In the genomic region with DNA sequence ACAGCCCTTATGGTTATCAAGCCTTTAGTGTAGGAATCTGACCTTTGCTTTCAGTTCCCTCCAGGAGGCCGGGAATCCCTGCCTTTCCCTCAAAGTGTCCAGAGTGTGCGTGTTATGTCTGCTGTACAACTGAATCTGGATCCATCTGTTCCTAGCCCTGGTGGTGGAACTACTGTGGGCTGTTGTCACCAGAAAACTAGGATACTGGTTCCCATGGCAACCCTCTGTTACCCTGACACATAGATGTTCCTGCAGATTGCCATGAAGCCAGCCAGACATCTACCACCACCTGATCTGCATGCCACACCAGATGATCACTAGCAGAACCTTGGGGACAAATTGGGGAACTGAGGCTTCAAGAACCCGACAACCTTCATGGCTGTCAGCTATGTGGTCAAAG, we compare ENCODE assay signal across 26 mouse cellular contexts. TPM values are rescaled to one million over a fixed set of nuclear protein-coding genes. Genes with fewer than 3 reads are reported as not detected.
DNase-seq lines count a peak whose midpoint lies in the region; ATAC-seq and TF ChIP-seq lines count a peak whose summit lies in the region.
"Had no signal": no experiment of that assay in that cellular context is flagged by ENCODE, and none has a peak within 500 bp of the region (broad histone marks: within the 10 kb centered on the region; RNA-seq: fewer than 3 reads in every experiment).

No protein-coding gene starts in this region.

- H3K36me3 ChIP-seq in lung, postnatal 0 days (ENCODE audit: insufficient read depth, low read length), result no peaks in the 10 kb centered on the region
- no peaks in the 10 kb centered on the region for H3K36me3 ChIP-seq in heart, adult 2 months (ENCODE audit: control insufficient read depth, insufficient read depth, low read length)
- H3K36me3 ChIP-seq: hindbrain, embryonic 10.5 days; intestine, embryonic 15.5 days; limb, embryonic 13.5 days; liver, embryonic 12.5 days; midbrain, embryonic 10.5 days had no signal

- H3K4me2 ChIP-seq in lung, postnatal 0 days (replicated peaks; ENCODE audit: low read depth, low read length), result no peak overlapping the region
- H3K4me2 ChIP-seq: heart, embryonic 11.5 days; intestine, embryonic 15.5 days; limb, embryonic 13.5 days; liver, embryonic 12.5 days; neural tube, embryonic 15.5 days had no signal

- no peak for TF ChIP-seq POLR2A in heart, adult 2 months (IDR thresholded peaks at IDR 0.05; ENCODE audit: insufficient read depth, low read depth, low read length)

- H3K27ac ChIP-seq in lung, postnatal 0 days (ENCODE audit: low read length), result peak overlapping the region; percentile 40; the same call in 1 of the 2 replicates
- H3K27ac ChIP-seq in heart, adult 2 months, result no peak overlapping the region
- H3K27ac ChIP-seq: hindbrain, embryonic 10.5 days; intestine, embryonic 15.5 days; limb, embryonic 13.5 days; liver, embryonic 12.5 days; midbrain, embryonic 10.5 days; neural tube, embryonic 15.5 days had no signal

- peak; percentile 80 for DNase-seq in layer of hippocampus, adult 11-12 months (ENCODE audit: low spot score)
- DNase-seq in layer of hippocampus, postnatal 10 days (ENCODE audit: low spot score in 2 of 2), result no peak
- no peak for DNase-seq in lung, postnatal 0 days (ENCODE audit: low spot score)
- no peak for DNase-seq in lung, postnatal 25 days (ENCODE audit: low spot score)
- DNase-seq in frontal cortex, postnatal 36 days (ENCODE audit: low spot score in 2 of 2), result peak; percentile 54 to 74
- peak; percentile 92 for DNase-seq in layer of hippocampus, adult 9-11 months
- no peak for DNase-seq in kidney, postnatal 36 days
- no peak for DNase-seq in heart, adult 2 months
- DNase-seq: adrenal gland, postnatal 25 days; cerebellum, adult 9-10 months; gastrocnemius, postnatal 10 days; heart, postnatal 10 days; kidney, adult 9 months; kidney, postnatal 25 days; lung, adult 18-20 months; thymus, postnatal 25 days had no signal

- intact Hi-C loops in heart, adult 2 months (cut with DNase I), result no loop called here

- whole genome bisulfite sequencing in lung, postnatal 0 days, result 59% methylated on average over 3 of the region's 3 CpGs
- WGBS in heart, adult 2 months, result 71% methylated on average over 3 of the region's 3 CpGs

- no peak overlapping the region for H3K9ac ChIP-seq in lung, postnatal 0 days (replicated peaks; ENCODE audit: low read depth)
- H3K9ac ChIP-seq in heart, adult 2 months (ENCODE audit: low read depth, low read length), result no peak overlapping the region
- H3K9ac ChIP-seq: intestine, embryonic 15.5 days; limb, embryonic 13.5 days; liver, embryonic 12.5 days; neural tube, embryonic 15.5 days had no signal

- H3K4me1 ChIP-seq in lung, postnatal 0 days (ENCODE audit: insufficient read depth, low read depth, low read length), result no peaks in the 10 kb centered on the region
- no peaks in the 10 kb centered on the region for H3K4me1 ChIP-seq in heart, adult 2 months (ENCODE audit: control insufficient read depth, insufficient read depth, low read length)

- H3K9me3 ChIP-seq in lung, postnatal 0 days (ENCODE audit: low read length), result no peaks in the 10 kb centered on the region
- H3K9me3 ChIP-seq: hindbrain, embryonic 10.5 days; intestine, embryonic 15.5 days; limb, embryonic 13.5 days; liver, embryonic 12.5 days; midbrain, embryonic 10.5 days; neural tube, embryonic 15.5 days had no signal

- peaks cover 5% of the 10 kb centered on the region; the same call in 1 of the 2 replicates for H3K27me3 ChIP-seq in lung, postnatal 0 days (replicated peaks; ENCODE audit: insufficient read depth, low read length)
- H3K27me3 ChIP-seq in heart, adult 2 months (ENCODE audit: control insufficient read depth, insufficient read depth, low read length), result no peaks in the 10 kb centered on the region

- no peak for ATAC-seq in lung, postnatal 0 days
- ATAC-seq: forebrain, embryonic 14.5 days; hindbrain, embryonic 16.5 days; intestine, embryonic 15.5 days; liver, embryonic 12.5 days had no signal

- H3K79me2 ChIP-seq in heart, adult 2 months (replicated peaks; ENCODE audit: control insufficient read depth, insufficient read depth, low read length), result no peaks in the 10 kb centered on the region

- no peak for TF ChIP-seq EP300 in lung, postnatal 0 days (IDR thresholded peaks at IDR 0.05)
- no peak for TF ChIP-seq EP300 in heart, adult 2 months (IDR thresholded peaks at IDR 0.05; ENCODE audit: insufficient read depth, low read depth, low read length)

- H3K4me3 ChIP-seq in lung, postnatal 0 days (ENCODE audit: low read depth, low read length), result no peak overlapping the region
- no peak overlapping the region for H3K4me3 ChIP-seq in heart, adult 2 months
- H3K4me3 ChIP-seq: hindbrain, embryonic 10.5 days; intestine, embryonic 15.5 days; limb, embryonic 13.5 days; liver, embryonic 12.5 days; midbrain, embryonic 10.5 days; neural tube, embryonic 15.5 days had no signal

- TF ChIP-seq CTCF in lung, postnatal 0 days (IDR thresholded peaks at IDR 0.05), result no peak
- no peak for TF ChIP-seq CTCF in heart, adult 2 months (IDR thresholded peaks at IDR 0.05)

RNA-seq across cellular contexts. Expression of a gene that starts 5.1 kb away (rescaled TPM):
- 10 to 100 TPM; 35.6 to 38.4 TPM for total RNA-seq in layer of hippocampus, postnatal 10 days (2021)
- 19.0 and 21.6 TPM in 2 replicates for polyA plus RNA-seq in lung, postnatal 0 days (2015; fragmentation: Nextera tagmentation; extraction: Ambion mirVana)
- 1 to 10 TPM; 8.1 to 8.6 TPM for total RNA-seq in heart, adult 2 months (2021)
- polyA plus RNA-seq in heart, adult 2 months (2012; rRNA removed), result 18.8 and 21.2 TPM in 2 replicates

RNA-seq across cellular contexts. Expression of a gene that starts 5.2 kb away (rescaled TPM):
- 100 to 1,000 TPM; 174 to 175 TPM for total RNA-seq in layer of hippocampus, postnatal 10 days (2021)
- 4.1 and 5.2 TPM in 2 replicates for polyA plus RNA-seq in lung, postnatal 0 days (2015; fragmentation: Nextera tagmentation; extraction: Ambion mirVana)
- not detected for total RNA-seq in heart, adult 2 months (2021)
- 0.21 and 0.53 TPM in 2 replicates for polyA plus RNA-seq in heart, adult 2 months (2012; rRNA removed)
- total RNA-seq: granulocyte monocyte progenitor cell, adult 5-6 weeks; heart, postnatal 10 days had no signal

RNA-seq across cellular contexts. Expression of a gene that starts 11.1 kb away (rescaled TPM):
- total RNA-seq in layer of hippocampus, postnatal 10 days (2021), result 10 to 100 TPM; 21.3 to 22.0 TPM
- polyA plus RNA-seq in lung, postnatal 0 days (2015; fragmentation: Nextera tagmentation; extraction: Ambion mirVana), result 98.7 and 112 TPM in 2 replicates
- total RNA-seq in heart, adult 2 months (2021), result under 1 TPM; 0.68 to 0.89 TPM
- 0.38 and 2.3 TPM in 2 replicates for polyA plus RNA-seq in heart, adult 2 months (2012; rRNA removed)
- total RNA-seq: granulocyte monocyte progenitor cell, adult 5-6 weeks had no signal

RNA-seq across cellular contexts. Expression of a gene that starts 24.6 kb away (rescaled TPM):
- total RNA-seq in layer of hippocampus, postnatal 10 days (2021), result 100 to 1,000 TPM in 1 of 2 experiments, 10 to 100 TPM in 1; 97.8 to 106 TPM
- polyA plus RNA-seq in lung, postnatal 0 days (2015; fragmentation: Nextera tagmentation; extraction: Ambion mirVana), result 103 and 117 TPM in 2 replicates
- 100 to 1,000 TPM; 111 to 118 TPM for total RNA-seq in heart, adult 2 months (2021)
- 129 and 145 TPM in 2 replicates for polyA plus RNA-seq in heart, adult 2 months (2012; rRNA removed)

RNA-seq across cellular contexts. Expression of a gene that starts 28.7 kb away (rescaled TPM):
- 1,000 to 10,000 TPM in 1 of 2 experiments, 100 to 1,000 TPM in 1; 916 to 1,148 TPM for total RNA-seq in layer of hippocampus, postnatal 10 days (2021)
- 723 and 836 TPM in 2 replicates for polyA plus RNA-seq in lung, postnatal 0 days (2015; fragmentation: Nextera tagmentation; extraction: Ambion mirVana)
- 1,000 to 10,000 TPM; 1,480 to 1,595 TPM for total RNA-seq in heart, adult 2 months (2021)
- 439 and 626 TPM in 2 replicates for polyA plus RNA-seq in heart, adult 2 months (2012; rRNA removed)

Comparison
In these comparisons a context has a peak if more than half of its experiments do, and no peak if none do; other contexts are left out.
1. DNase-seq: peak in layer of hippocampus, adult 11-12 months (single experiment), frontal cortex, postnatal 36 days (2 of 2) and layer of hippocampus, adult 9-11 months (single experiment); none in layer of hippocampus, postnatal 10 days (0 of 2), lung, postnatal 0 days (single experiment), lung, postnatal 25 days (single experiment), kidney, postnatal 36 days (0 of 2) and heart, adult 2 months (0 of 2).
2. RNA of a gene that starts 5.2 kb away (total RNA-seq): 174 to 175 TPM in layer of hippocampus, postnatal 10 days; not detected in heart, adult 2 months; every median in the first group is over 100 times any median in the second.
3. RNA of a gene that starts 11.1 kb away (total RNA-seq): 21.3 to 22.0 TPM in layer of hippocampus, postnatal 10 days; 0.68 to 0.89 TPM in heart, adult 2 months; every median in the first group is over 10 times any median in the second.